Mouse (Mus musculus) gastrocnemius, adult 8-10 months (tissue): ENCODE measurements around the gene Mdh2. TPM values are rescaled to one million over a fixed set of nuclear protein-coding genes. Genes with fewer than 3 reads are reported as not detected.
A peak's percentile ranks its signal among the peaks of the same experiment; 100 is the strongest.

Experiments used
- DNase-seq, 2 experiments: peaks; one replicate each; pipeline ENCODE4 v3.0.0; 2022; ENCODE audit warnings: low spot score in 2 of 2
- microRNA-seq: library from miRNA; unstranded; fragments of <30 nt; microRNA quantifications from one replicate; pipeline ENCODE4 v1.2.0, GENCODE M21; 2022
- total RNA-seq, 4 experiments: library from RNA; stranded (reverse); gene quantifications; 2 replicates each; pipeline ENCODE4 v1.2.4; 2022

The Mdh2 gene
- total RNA-seq, 4 experiments from 2014 or later: 825 to 986 (median 954) TPM

GRCm38 (mm10) chr5:135834769-135835491 is 56.6 kb downstream of the Mdh2 start:
- peak; percentile 22 to 52 for DNase-seq

- no peak for DNase-seq
These were observed 57.2 kb downstream of the Mdh2 start for GRCm38 (mm10) chr5:135835492-135835858.

- DNase-seq: no peak
These were observed 57.7 kb downstream of the Mdh2 start for GRCm38 (mm10) chr5:135835981-135836380.

Small RNA genes lying within 50 kb of the gene (microRNA-seq; reads per million reads assigned to microRNA genes)
- not detected for gene Gm23268
- not detected for gene Mir7034

Other genes starting within 250 kb of the Mdh2 start
- gene Hip1, start 233.4 kb upstream of the Mdh2 start, total RNA-seq: 10 to 100 TPM; 14.7 to 17.2 (median 16.0) TPM
- not detected for gene Ccl26, start 214.9 kb upstream of the Mdh2 start, total RNA-seq
- 1 to 10 TPM in 2 of 4 experiments, under 1 TPM in 1, not detected in 1; 0.44 to 2.6 (median 1.2) TPM for gene Ccl24, start 205.4 kb upstream of the Mdh2 start, total RNA-seq
- gene Rhbdd2, start 145.9 kb upstream of the Mdh2 start, total RNA-seq: 10 to 100 TPM; 10.3 to 14.7 (median 13.5) TPM
- 10 to 100 TPM; 32.8 to 36.4 (median 35.9) TPM for gene Por, start 108.4 kb upstream of the Mdh2 start, total RNA-seq
- gene Tmem120a, start 34.0 kb upstream of the Mdh2 start, total RNA-seq: 10 to 100 TPM in 1 of 4 experiments, 1 to 10 TPM in 3; 7.9 to 12.3 (median 8.9) TPM
- not detected for gene Styxl1, start 95 bp upstream of the Mdh2 start, total RNA-seq
- not detected for gene Srrm3, start 28.4 kb downstream of the Mdh2 start, total RNA-seq
- gene Hspb1, start 109.4 kb downstream of the Mdh2 start, total RNA-seq: 100 to 1,000 TPM; 202 to 250 (median 231) TPM
- gene Ywhag, start 156.1 kb downstream of the Mdh2 start, total RNA-seq: 100 to 1,000 TPM; 306 to 315 (median 309) TPM
- under 1 TPM in 3 of 4 experiments, not detected in 1; 0.29 to 0.65 (median 0.53) TPM for gene Ssc4d, start 196.1 kb downstream of the Mdh2 start, total RNA-seq
- gene Zp3, start 201.6 kb downstream of the Mdh2 start, total RNA-seq: not detected
- 1 to 10 TPM; 6.4 to 7.8 (median 7.1) TPM for gene Dtx2, start 216.3 kb downstream of the Mdh2 start, total RNA-seq